Mouse (Mus musculus) embryonic stem cell, embryonic (primary cell): Measurements from ENCODE around the gene Dap.

Source experiments
- CTCF ChIA-PET, 4 experiments: fragments of 300-600 bp in 2 of 4; fragments of 350-600 bp in 2 of 4; sonication (Branson Sonifier 250); formaldehyde crosslinking; loops; one replicate each; lab custom pipeline; 2022; ENCODE audit warnings: inconsistent platforms in 2 of 4; lab: Charles Lee
- POLR2A ChIA-PET, 4 experiments: fragments of 300-600 bp in 2 of 4; fragments of 350-600 bp in 2 of 4; sonication (Branson Sonifier 250); formaldehyde crosslinking; loops; one replicate each; lab custom pipeline; 2022; ENCODE audit warnings: antibody characterized with exemption in 4 of 4, inconsistent platforms in 1 of 4; lab: Charles Lee

The Dap gene

DNA sequence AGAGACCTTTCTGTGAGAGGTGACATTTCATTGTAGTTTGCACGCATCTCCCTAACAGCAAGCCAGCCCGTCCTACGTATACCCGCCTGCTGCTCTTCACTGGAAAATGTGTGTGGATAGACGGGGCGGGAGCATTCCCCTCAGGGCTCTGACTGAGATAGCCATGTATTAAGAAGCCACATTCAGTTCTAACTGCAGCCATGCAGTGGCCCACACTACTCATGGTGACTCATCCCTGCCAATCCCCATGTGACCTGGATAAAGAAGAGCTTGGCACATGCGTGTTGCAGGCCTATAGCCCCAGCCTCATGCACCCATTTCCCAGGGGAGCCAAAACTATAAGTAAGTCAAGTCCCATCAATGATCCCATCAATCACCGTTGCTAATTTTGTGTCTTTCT is 3.7 kb downstream of the Dap start:
- CTCF ChIA-PET, result no interaction called here
- POLR2A ChIA-PET, result no interaction called here

DNA sequence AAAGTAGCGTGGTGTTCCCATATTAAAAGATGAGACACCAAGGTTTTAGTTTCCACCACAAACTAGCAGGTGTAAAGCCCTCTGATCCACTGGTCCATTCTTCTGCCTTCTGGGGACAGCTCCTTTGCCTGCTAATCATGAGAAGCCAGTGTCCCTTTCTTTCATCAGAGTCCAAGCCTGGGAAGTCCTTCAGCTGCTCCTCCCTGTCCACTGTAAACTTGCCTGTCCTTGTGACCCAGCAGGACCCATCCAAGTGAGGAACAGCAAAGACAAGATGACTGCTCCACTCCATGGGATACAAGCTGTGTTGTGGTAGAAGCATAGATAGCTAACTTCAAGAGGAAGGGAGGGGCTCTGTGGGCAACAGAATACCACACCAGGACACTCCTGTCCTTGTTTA is 8.9 kb downstream of the Dap start:
- POLR2A ChIA-PET, result interaction anchor here in 2 of 4 experiments (0.6 to 1.1 kb wide), 2 partner anchors 9 to 1240 kb away, joined by 3 read pairs; partner anchors contain the start of gene Dap (in 1 of the 2)
- CTCF ChIA-PET, result no interaction called here

DNA sequence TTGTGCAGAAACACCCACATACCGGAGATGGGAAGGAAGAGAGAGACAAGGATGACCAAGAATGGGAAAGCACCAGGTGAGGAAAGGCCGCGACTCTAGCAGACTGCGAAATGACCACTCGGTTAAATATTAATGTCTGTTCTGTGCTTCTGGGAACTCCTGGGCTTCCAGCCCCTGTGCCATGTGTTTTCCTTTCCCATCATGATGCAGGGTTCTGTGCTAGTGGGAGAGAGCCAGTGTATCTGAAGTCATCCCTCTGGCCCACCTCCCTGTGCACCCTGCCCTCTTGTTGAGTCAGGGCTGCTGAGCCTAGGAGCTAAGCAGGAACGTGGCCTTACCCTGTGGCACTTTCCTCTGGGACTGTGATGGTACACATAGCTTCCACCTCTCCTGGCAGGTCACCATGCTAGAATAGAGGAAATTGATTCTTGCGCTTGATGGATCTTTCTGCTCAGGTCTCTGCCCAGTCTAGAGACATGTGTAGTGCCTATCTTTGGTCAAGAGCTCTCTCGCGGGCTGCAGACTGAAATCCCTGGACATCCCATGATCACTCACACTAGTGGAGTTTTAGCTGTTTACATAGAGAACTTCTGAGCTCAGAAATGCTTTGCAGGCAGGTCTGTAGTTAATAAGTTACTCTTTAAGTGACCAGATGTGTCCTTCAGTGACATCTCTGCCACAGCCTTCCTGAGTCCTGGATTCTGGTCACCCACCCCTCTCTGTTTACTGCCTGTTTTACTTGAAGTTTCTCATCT is 11.9 kb downstream of the Dap start:
- CTCF ChIA-PET, result interaction anchor here in 1 of 4 experiments (0.6 kb wide), 1 partner anchor 14 kb away, joined by 3 read pairs; no protein-coding TSS in a partner anchor

DNA sequence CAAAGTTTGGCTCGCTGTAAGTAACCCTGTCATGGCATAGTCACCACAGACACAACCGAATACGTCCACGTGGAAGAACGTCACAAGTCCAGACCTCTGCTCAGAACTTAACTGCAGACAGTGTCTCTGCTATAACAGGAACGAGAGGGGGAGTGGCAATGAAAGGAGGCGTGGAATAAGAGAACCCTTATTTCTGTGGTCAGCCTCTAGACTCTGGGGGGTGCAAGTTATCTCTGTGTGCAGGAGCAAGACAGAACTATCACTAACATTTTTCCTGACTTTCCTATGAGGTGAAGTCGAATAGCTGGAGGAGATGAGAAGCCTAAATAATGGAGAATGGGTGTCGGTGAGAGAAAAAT is 12.4 kb downstream of the Dap start:
- CTCF ChIA-PET, result interaction anchor here in 2 of 4 experiments (0.5 to 0.6 kb wide), 2 partner anchors 15 to 348 kb away, joined by 3 to 4 read pairs; no protein-coding TSS in a partner anchor
- POLR2A ChIA-PET, result interaction anchor here in 1 of 4 experiments (0.7 kb wide), 1 partner anchor 12 kb away, joined by 3 read pairs; the partner anchor contains the start of gene Dap

More for the DNA sequence above, 11.9 kb downstream of the Dap start:
- POLR2A ChIA-PET, result no interaction called here

DNA sequence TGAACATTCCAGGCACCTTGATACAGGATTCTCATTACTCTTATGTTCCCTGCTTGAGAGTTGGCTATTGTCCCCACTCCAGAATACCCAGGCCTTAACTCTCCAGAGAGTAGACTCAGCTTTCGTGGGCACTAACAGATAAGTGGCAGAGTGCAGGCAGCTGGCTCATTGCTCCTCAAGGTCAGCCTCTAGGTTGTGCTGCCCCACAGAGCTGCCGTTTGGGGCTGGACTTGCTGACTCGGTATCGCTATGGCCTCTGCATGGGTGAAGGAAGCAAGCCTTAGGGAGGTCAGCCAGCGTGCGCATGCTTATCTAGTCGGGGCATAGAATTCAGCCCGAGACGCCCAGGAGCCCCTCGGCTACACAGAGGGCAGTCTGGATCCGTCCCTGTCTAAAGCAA is 13.3 kb downstream of the Dap start:
- CTCF ChIA-PET, result no interaction called here
- POLR2A ChIA-PET, result interaction anchor here in 1 of 4 experiments (0.7 to 1.0 kb wide), 2 partner anchors 13 to 28 kb away, joined by 3 read pairs; partner anchors contain the start of gene Dap

DNA sequence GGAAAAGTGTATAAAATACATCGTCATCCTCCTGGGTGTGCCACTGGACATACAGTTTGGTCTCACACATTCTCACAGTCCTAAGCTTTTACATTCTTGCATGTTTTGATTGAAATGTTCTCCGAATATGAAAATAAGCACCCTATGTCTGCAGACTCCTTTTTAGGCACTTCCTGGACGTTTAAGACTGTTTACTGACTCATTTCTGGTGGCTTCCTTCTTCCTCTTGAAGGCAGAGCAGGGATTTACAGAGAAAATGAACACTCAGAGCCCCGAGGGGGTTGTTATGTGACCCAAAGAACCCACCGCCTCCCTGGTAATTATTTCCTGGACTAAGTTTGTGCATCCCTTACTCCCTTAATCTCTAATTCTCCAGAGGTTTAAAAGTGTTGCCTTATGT is 13.8 kb downstream of the Dap start:
- POLR2A ChIA-PET, result interaction anchor here in 1 of 4 experiments (0.6 to 1.0 kb wide), 2 partner anchors 9 to 27 kb away, joined by 3 read pairs; no protein-coding TSS in a partner anchor
- CTCF ChIA-PET, result no interaction called here

DNA sequence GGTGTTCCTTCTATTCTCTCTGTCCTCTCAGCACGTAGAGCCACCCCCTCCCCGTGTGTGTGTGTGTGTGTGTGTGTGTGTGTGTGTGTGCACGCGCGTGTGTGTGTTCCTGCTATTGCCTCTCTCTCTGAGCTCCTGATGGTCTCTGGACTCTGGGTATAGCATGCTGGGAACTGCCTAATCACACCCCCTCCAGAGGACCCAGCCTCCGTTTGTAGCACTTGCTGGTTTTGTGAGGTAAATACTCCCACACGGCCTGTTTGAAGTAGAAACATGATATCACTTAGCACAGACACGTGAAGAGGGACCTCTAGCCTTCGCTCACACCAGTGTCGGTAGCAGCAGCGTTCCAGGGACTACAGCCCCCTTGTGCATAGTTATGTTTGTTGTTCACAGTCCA is 14.5 kb downstream of the Dap start:
- CTCF ChIA-PET, result no interaction called here
- POLR2A ChIA-PET, result interaction anchor here in 2 of 4 experiments (0.6 kb wide), 2 partner anchors 9 to 10 kb away, joined by 3 read pairs; no protein-coding TSS in a partner anchor

DNA sequence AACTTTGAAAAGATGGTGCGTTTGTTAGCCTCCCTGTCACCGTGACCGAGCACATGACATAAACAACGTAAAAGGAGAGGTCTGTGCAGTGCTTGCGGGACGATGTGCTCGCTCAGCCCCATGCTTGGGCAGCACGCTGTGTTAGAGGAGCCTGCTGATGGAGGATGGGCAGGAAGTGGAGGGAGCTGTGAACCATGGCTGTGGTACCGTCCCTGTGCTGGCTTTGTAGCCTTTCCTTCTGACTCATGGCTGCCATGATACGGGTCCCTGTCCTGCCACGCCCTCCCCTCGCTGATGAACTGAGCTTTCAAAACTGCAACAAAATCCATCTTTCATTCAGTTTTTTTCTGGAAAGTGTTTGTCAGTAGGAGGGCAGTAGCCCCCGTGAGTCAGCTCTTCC is 15.6 kb downstream of the Dap start:
- ChIA-PET POLR2A (interaction anchor here in 1 of 4 experiments (0.6 to 0.8 kb wide), 2 partner anchors 15 to 178 kb away, joined by 3 read pairs; no protein-coding TSS in a partner anchor), CTCF (no interaction called here)

DNA sequence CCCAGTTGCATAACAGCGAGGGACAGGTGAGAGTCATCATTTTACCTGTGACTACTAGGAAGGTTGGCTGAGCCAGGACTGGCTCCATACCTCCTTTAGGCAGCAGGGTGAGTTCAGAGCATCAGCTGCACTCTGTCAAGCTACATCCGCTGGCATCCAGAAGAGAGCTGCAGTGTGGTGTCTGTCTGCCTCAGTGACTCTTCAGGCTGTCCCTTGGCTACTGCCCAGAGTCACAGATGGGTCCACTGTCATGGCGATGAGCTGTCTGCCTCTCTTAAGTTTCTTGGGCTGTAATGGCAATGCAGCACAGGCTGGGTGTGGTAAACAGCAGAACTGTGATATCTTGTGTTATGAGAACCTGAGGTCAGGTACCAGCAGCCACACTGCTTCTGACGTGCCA is 16.1 kb downstream of the Dap start:
- ChIA-PET POLR2A (interaction anchor here in 1 of 4 experiments (0.6 to 0.8 kb wide), 2 partner anchors 15 to 178 kb away, joined by 3 read pairs; no protein-coding TSS in a partner anchor), CTCF (no interaction called here)

DNA sequence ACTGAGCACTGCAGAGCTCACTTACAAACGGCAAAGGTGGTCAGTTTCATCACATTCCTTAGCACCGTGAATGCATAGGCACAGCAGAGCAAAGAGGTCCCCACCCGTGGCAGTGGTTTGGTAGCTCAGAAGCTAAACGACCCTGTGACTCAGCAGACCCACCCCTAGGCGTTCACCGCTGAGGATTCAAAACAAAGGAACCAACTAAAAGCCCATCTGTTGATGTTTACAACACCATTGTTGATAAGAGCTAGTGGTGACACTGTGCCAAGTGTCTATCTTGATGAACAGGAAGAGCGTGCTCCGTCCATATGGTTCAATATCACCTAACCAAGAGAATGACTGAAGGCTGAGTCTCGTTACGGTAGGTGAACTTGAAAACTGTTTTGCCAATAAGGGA is 19.1 kb downstream of the Dap start:
- ChIA-PET POLR2A (interaction anchor here in 1 of 4 experiments (0.6 to 2.2 kb wide), 4 partner anchors 8 to 73 kb away, joined by 3 to 5 read pairs (median 4); no protein-coding TSS in a partner anchor), CTCF (interaction anchor here in 1 of 4 experiments (0.5 kb wide), 1 partner anchor 116 kb away, joined by 4 read pairs; no protein-coding TSS in a partner anchor)

DNA sequence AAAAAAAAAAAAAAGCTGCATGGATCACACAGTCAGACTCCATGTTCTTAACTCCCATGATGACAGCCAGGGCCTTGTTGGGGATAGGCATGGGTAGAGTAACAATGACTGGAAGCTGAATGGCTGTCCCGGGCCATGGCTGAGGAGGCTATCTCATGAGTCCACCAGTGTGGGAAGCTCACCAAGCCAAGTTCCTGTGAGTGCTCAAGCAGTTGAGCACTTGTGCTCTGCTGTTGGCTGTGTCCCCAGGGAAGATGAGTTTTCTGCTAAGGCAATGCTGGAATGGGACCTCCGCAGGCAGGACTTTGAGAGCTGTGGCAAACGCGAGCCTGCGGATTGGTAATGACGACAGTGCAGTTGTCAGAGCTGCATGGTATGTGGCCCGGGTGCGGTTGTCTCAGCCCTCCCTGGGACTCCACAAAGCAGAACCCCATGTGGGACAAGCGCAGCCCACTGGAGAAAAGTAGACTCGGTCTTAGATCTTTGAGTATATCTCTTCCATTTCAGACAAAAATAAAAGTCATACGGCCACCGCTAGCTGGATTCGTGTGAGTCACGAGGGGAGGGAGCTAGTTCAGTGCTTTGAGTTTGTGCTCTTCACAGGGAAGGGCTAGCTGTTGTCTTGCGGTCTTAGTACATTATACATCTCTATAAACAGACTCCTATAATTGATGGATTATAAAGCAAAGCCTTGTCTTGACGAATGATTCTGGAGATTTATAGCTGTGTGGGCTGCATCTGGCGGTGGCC is 20.8 kb downstream of the Dap start:
- ChIA-PET POLR2A (interaction anchor here in 1 of 4 experiments (0.6 kb wide), 2 partner anchors 41 to 251 kb away, joined by 3 to 4 read pairs; no protein-coding TSS in a partner anchor), CTCF (interaction anchor here in 2 of 4 experiments (0.6 to 1.1 kb wide), 3 partner anchors 12 to 428 kb away, joined by 3 read pairs; no protein-coding TSS in a partner anchor)

DNA sequence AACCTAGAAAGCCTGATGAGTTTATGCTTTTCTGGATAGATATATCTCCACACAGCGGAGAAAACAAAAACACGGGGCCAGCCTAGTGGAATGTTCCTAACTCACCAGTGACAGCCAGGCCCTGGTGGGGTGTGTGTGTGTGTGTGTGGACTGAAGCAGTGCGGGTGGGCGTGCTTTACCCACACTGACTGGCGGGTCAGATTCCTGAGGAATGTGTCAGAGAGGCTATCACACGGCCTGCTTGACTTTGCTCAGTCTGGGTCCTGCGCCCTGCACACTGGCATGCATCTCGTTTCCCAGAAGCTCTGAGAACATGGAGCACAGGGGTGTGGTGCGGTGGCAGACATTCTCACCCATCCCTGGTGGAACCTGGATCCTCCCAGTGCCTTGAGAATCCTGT is 21.8 kb downstream of the Dap start:
- ChIA-PET POLR2A (interaction anchor here in 1 of 4 experiments (0.5 kb wide), 1 partner anchor 945 kb away, joined by 3 read pairs; no protein-coding TSS in a partner anchor), CTCF (no interaction called here)

DNA sequence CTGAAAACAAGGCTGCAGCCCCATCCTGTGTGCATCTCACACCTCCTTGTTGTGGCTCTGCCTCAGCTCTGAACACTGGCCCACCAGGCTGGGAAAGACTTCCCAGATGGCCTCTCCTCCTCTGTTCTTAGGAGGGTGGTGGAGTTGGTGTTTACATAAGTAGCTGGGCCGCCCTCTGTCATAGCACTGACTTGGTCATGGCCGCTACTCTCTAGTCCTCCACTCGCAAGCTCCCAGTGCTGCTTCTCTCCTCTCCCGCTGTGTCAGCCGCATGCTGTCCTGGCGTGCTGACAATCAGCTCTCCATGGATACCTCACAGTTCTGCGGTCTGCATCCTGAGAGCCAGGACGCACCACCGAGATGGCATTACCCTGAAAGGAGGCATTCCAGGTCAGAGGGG is 22.9 kb downstream of the Dap start:
- ChIA-PET POLR2A (interaction anchor here in 3 of 4 experiments (0.5 to 2.3 kb wide), 3 partner anchors 8 to 28 kb away, joined by 3 to 4 read pairs (median 3); partner anchors contain the start of gene Dap (in 1 of the 3)), CTCF (interaction anchor here in 1 of 4 experiments (0.6 kb wide), 1 partner anchor 172 kb away, joined by 3 read pairs; no protein-coding TSS in a partner anchor)

DNA sequence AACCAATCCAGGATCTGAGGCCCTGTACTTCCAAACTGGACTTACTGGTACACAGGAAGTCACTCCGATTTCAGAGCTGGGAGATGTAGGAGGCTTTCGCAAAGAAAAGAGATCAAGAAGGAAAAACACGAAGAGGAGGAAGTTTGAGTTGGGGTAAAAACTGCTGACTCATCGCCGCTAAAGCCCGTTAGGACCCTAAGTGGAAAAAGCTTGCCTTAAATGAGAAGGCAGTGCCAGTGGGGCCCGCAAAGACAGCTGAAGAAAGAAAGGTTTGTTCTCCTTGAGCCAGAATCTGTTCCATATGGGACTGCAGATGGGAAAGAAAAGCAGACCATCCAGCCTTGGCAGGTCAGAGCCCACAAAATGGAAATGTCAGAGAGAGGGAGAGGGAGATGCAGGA is 24.8 kb downstream of the Dap start:
- CTCF ChIA-PET, result no interaction called here
- POLR2A ChIA-PET, result interaction anchor here in 1 of 4 experiments (1.0 to 1.3 kb wide), 2 partner anchors 10 to 23 kb away, joined by 3 read pairs; no protein-coding TSS in a partner anchor

DNA sequence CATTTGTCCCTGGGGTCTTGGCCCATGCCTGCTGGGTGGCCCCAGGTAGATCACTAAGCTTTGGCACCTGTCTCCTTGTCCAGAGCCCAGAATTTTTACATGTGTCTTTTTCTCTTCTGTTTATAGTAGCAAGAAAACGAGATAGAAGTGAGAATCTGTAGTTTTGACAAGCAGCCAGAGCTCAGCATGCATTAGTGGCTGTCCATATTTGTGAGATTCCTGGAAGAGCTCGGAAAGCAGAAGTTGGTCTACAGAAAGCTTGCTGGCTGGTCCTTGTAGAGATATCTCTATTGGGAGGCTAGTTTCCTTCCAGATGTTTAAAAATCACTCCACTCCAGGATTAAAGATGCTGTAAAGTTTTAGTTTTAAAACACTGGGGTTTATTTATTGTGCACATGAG is 25.9 kb downstream of the Dap start:
- ChIA-PET CTCF (no interaction called here), POLR2A (interaction anchor here in 1 of 4 experiments (0.6 to 1.4 kb wide), 2 partner anchors 16 to 220 kb away, joined by 3 to 5 read pairs; no protein-coding TSS in a partner anchor)

DNA sequence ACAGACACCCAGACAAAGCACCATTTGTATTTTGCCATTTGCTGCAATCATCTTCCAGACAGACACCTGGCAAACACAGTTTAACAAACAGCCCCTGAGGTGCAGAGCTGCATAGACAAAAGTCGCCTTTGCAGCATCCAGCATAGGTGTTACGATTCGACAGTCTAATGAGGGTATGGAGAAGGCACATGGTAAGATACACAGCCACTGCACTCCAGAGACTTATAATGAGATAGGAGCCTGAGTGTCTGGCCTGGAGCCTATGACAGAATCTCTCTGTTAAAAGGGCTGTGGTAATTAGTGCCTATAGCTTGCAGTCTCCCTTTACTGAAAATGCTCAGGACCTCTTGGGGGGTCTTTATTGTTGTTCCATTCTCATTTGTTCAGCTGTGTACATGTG is 26.6 kb downstream of the Dap start:
- ChIA-PET CTCF (no interaction called here), POLR2A (interaction anchor here in 1 of 4 experiments (0.6 to 1.4 kb wide), 2 partner anchors 16 to 219 kb away, joined by 3 to 5 read pairs; no protein-coding TSS in a partner anchor)

DNA sequence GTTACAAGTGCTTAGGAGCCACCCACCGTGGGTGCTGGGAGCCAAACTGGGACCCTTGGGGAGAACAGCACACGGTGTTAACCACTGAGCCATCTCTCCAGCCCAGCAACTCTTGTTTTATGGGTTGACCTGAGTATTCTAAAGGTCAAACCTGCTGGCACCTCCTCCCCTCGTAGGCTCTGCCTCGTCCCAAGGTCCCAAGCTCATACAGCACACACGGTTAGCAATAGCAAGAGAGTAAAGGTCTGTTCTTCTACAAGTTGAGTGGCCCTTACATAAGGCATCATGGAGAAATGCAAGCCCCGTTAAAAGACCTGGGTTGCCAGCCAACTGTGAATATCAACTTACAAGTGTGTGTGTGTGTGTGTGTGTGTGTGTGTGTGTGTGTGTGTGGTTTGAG is 27.1 kb downstream of the Dap start:
- POLR2A ChIA-PET, result interaction anchor here in 1 of 4 experiments (1.4 kb wide), 2 partner anchors 8 to 15 kb away, joined by 3 to 5 read pairs; no protein-coding TSS in a partner anchor

DNA sequence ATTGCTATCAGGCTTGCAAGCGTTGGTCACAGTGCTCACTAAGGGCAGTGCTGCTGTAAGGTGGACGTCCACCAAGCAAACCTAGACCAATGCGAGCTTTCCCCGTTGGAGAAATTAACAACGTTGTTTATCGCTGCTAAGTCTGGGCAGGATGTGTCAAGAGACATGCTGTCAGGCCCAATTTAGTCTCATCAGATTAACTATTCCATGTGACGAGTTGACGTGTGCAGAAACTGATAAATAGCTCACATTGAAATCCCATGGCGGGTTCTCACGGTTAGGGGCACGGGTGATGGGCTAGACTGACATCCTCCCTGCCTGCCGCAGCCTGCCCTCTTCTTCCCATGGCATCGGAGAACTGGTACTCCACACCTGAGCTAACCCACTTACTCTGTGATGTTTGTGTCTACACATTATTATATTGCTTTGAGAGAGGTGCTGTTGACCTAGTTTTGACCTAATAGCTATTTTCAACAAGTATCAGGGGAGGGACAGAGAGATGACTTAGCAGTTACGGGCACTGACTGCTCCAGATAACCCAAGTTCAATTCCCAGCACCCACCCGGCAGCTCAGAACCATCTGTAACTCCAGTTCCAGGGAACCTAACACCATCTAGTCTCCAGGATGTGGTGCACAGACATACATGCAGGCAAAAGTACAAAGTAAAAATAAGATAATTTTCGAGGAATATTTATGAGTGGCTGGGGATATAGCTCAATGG is 28.6 kb downstream of the Dap start:
- ChIA-PET POLR2A (interaction anchor here in 1 of 4 experiments (1.4 to 1.5 kb wide), 2 partner anchors 10 to 27 kb away, joined by 3 to 5 read pairs; no protein-coding TSS in a partner anchor), CTCF (interaction anchor here in 1 of 4 experiments (0.6 kb wide), 1 partner anchor 166 kb away, joined by 8 read pairs; no protein-coding TSS in a partner anchor)

More for the DNA sequence above, 27.1 kb downstream of the Dap start:
- CTCF ChIA-PET, result no interaction called here
